Mouse (Mus musculus): ENCODE data around the gene Pomgnt2.

DNA sequence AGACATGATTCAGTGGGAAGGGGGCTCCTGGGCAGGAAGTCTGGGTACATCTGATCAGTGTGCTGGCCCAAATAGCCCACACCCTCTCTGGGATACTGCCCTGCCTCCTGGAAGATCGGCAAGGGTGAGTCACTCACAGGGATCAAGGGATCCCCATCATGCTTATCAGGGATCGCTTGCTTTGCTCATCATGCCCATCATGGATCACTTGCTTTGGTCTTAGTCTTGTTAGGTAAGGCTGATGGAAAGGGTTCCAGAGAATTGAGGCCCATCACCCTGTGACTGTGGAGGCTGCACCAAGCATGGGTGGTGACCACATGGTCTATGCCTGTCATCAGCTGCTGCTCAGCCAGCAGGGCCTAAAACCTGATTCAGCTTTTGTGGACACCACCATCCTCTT lies 21.6 kb downstream of the Pomgnt2 start:
- TF ChIP-seq POLR2A (IDR thresholded peaks at IDR 0.05; ENCODE audit: borderline replicate concordance, extremely low read depth, insufficient read depth, insufficient read length, poor library complexity, severe bottlenecking): no peak
- no peak for TF ChIP-seq CTCF (IDR thresholded peaks at IDR 0.05; ENCODE audit: borderline replicate concordance, extremely low read depth, insufficient read depth, insufficient read length)

Data from brain, embryonic 14.5 days (tissue).